Mouse (Mus musculus) spleen, postnatal 0 days (tissue): ENCODE data around the gene Gm42906. TPM values are rescaled to one million over a fixed set of nuclear protein-coding genes. Genes with fewer than 3 reads are reported as not detected.

Experiments used
- polyA plus RNA-seq: library from polyadenylated mRNA; unstranded; fragments of >200 nt; fragmentation: Nextera tagmentation; extraction: Ambion mirVana; gene quantifications from 2 replicates; pipeline ENCODE4 v1.2.1, GENCODE M21; 2015

Gene Gm42906
- not detected in 2 replicates for polyA plus RNA-seq

DNA sequence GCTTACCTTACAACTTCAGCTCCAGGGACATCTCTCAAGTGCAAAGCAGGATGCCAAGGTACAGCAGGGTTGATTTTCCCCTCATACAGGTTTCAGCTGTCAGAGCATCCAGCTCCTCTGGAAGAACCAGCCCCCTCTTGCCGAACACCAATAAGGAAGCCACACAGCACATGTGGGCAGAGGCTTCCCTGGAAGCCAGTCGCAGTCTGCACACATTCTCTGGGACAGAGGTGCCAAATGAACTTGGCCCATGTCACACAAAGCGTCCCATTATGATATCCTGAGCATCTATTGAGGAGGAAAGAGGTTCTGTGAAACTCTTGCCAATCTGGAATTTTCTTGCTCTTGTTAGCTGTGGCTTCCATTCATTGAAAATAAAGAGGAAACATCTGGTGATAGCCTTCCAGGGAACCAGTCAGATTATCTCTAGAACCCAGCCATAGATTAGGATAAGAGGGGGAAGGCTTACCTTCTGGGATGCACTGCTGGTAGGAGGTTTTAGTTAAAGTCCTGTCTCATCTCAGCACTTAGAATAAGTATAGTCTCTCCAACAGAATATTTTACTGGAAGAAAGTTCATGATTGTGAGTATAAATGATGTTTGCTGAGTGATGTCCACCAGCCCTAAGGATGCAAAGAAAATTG lies at the start of gene Gm42906:
Gene Gm42906, minus strand, starts transcription at position 51 of the 644 bp plus-strand sequence.

DNA sequence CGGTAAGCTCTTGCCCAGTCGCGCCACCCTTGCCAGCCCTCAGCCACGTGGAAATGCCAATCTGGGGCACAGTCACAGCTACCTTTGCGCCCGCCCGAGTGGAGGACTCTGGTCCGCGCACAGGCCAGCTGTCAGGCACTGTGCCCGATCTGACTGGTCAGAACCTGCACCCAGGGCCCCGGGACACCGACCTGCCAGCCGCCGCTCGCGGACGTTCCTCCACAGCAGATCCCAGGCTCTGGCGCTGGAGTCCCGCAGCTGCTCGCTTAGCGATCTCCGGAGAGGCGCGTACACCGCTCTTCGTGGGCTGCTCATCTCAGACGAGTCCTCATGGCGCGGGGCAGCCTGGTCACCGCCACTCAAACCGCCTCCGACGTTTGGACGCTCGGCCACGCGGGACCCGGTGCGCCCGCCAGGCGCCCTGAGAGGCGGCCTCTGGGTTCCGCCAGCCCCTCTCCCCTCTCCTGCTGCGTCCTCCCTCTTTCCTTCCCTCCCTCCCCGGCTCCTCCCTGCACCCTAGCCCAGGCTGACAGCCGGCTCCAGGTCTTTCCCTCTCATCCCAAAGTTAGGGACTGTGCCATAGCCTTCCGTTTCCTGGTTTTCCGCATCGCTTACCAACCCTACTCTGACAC lies 194.4 kb downstream of the Gm42906 start, which contains the start of gene Stard13:
Gene Stard13, minus strand, starts transcription at position 437 of the 632 bp plus-strand sequence.

Other genes starting within 250 kb of the Gm42906 start
- gene Stard13, start 194.3 kb downstream of the Gm42906 start, polyA plus RNA-seq = 1.8 and 3.0 TPM in 2 replicates
- gene Vmn2r18, start 177.9 kb upstream of the Gm42906 start, polyA plus RNA-seq = 0.05 and 0.07 TPM in 2 replicates
- gene Rfc3, start 223.1 kb upstream of the Gm42906 start, polyA plus RNA-seq = 63.5 and 72.5 TPM in 2 replicates